Mouse (Mus musculus): Measurements from ENCODE around the gene Cnih3. TPM values are rescaled to one million over a fixed set of nuclear protein-coding genes. Genes with fewer than 3 reads are reported as not detected.

The Cnih3 gene
- total RNA-seq, 1 experiment, result 0.22 TPM

GRCm38 (mm10) chr1:181313046-181313415, 39.4 kb upstream of the Cnih3 start:
- Histone ChIP-seq H3K27ac (ENCODE audit: insufficient read depth, low read depth, low read length, poor library complexity, severe bottlenecking) (no peak overlapping the region), H3K4me1 (ENCODE audit: control insufficient read depth in 2 of 2, insufficient read depth in 2 of 2, low read length in 2 of 2, poor library complexity in 1 of 2) (no peaks in the 10 kb centered on the region), H3K9ac (ENCODE audit: insufficient read depth, low read depth, low read length, poor library complexity, severe bottlenecking) (no peak overlapping the region), H3K36me3 (ENCODE audit: control insufficient read depth, insufficient read depth, low read length, poor library complexity, severe bottlenecking) (no peaks in the 10 kb centered on the region), H3K4me3 (ENCODE audit: insufficient read depth in 1 of 2, low read depth in 1 of 2, low read length in 2 of 2, poor library complexity in 1 of 2, severe bottlenecking in 1 of 2) (no peak overlapping the region), H3K9me3 (ENCODE audit: control insufficient read depth, insufficient read depth, low read depth, low read length) (no peaks in the 10 kb centered on the region)
- TF ChIP-seq HCFC1 (IDR thresholded peaks at IDR 0.05; ENCODE audit: borderline replicate concordance, insufficient read depth, low read length), result no peak
- TF ChIP-seq ZC3H11A (IDR thresholded peaks at IDR 0.05; ENCODE audit: borderline replicate concordance, low read depth, low read length), result no peak
- no peak for TF ChIP-seq MAFK (IDR thresholded peaks at IDR 0.05; ENCODE audit: insufficient read depth, low read depth, low read length)
- TF ChIP-seq CHD2 (IDR thresholded peaks at IDR 0.05; ENCODE audit: low read depth, low read length), result no peak
- TF ChIP-seq ZNF384 (IDR thresholded peaks at IDR 0.05; ENCODE audit: low read depth, low read length), result no peak
- no peak for DNase-seq (ENCODE audit: low read depth, low spot score)
- in situ Hi-C loops (cut with MboI; ENCODE audit: low sequenced_read_pairs in 2 of 2, unreplicated experiment in 2 of 2), result no loop called here

GRCm38 (mm10) chr1:181314301-181314700, 38.1 kb upstream of the Cnih3 start:
- no peak overlapping the region for H3K9ac ChIP-seq (ENCODE audit: insufficient read depth, low read depth, low read length, poor library complexity, severe bottlenecking)
- no peaks in the 10 kb centered on the region for H3K4me1 ChIP-seq (ENCODE audit: control insufficient read depth in 2 of 2, insufficient read depth in 2 of 2, low read length in 2 of 2, poor library complexity in 1 of 2)
- no peak overlapping the region for H3K4me3 ChIP-seq (ENCODE audit: insufficient read depth in 1 of 2, low read depth in 1 of 2, low read length in 2 of 2, poor library complexity in 1 of 2, severe bottlenecking in 1 of 2)
- TF ChIP-seq ZC3H11A (IDR thresholded peaks at IDR 0.05; ENCODE audit: borderline replicate concordance, low read depth, low read length) (no peak), CHD2 (IDR thresholded peaks at IDR 0.05; ENCODE audit: low read depth, low read length) (no peak), ZNF384 (IDR thresholded peaks at IDR 0.05; ENCODE audit: low read depth, low read length) (no peak), HCFC1 (IDR thresholded peaks at IDR 0.05; ENCODE audit: borderline replicate concordance, insufficient read depth, low read length) (no peak), MAFK (IDR thresholded peaks at IDR 0.05; ENCODE audit: insufficient read depth, low read depth, low read length) (no peak)
- no peak for DNase-seq (ENCODE audit: low read depth, low spot score)
- in situ Hi-C loops (cut with MboI; ENCODE audit: low sequenced_read_pairs in 2 of 2, unreplicated experiment in 2 of 2), result no loop called here
- H3K9me3 ChIP-seq (ENCODE audit: control insufficient read depth, insufficient read depth, low read depth, low read length), result no peaks in the 10 kb centered on the region
- H3K27ac ChIP-seq (ENCODE audit: insufficient read depth, low read depth, low read length, poor library complexity, severe bottlenecking), result no peak overlapping the region
- no peaks in the 10 kb centered on the region for H3K36me3 ChIP-seq (ENCODE audit: control insufficient read depth, insufficient read depth, low read length, poor library complexity, severe bottlenecking)

- no peak for DNase-seq (ENCODE audit: low read depth, low spot score)
- Histone ChIP-seq H3K4me1 (ENCODE audit: control insufficient read depth in 2 of 2, insufficient read depth in 2 of 2, low read length in 2 of 2, poor library complexity in 1 of 2) (no peaks in the 10 kb centered on the region), H3K27ac (ENCODE audit: insufficient read depth, low read depth, low read length, poor library complexity, severe bottlenecking) (no peak overlapping the region), H3K4me3 (ENCODE audit: insufficient read depth in 1 of 2, low read depth in 1 of 2, low read length in 2 of 2, poor library complexity in 1 of 2, severe bottlenecking in 1 of 2) (no peak overlapping the region), H3K36me3 (ENCODE audit: control insufficient read depth, insufficient read depth, low read length, poor library complexity, severe bottlenecking) (no peaks in the 10 kb centered on the region), H3K9ac (ENCODE audit: insufficient read depth, low read depth, low read length, poor library complexity, severe bottlenecking) (no peak overlapping the region), H3K9me3 (ENCODE audit: control insufficient read depth, insufficient read depth, low read depth, low read length) (no peaks in the 10 kb centered on the region)
- in situ Hi-C loops (cut with MboI; ENCODE audit: low sequenced_read_pairs in 2 of 2, unreplicated experiment in 2 of 2), result no loop called here
- TF ChIP-seq ZC3H11A (IDR thresholded peaks at IDR 0.05; ENCODE audit: borderline replicate concordance, low read depth, low read length), result no peak
These were observed 37.1 kb upstream of the Cnih3 start for GRCm38 (mm10) chr1:181315350-181315749.

- no peak overlapping the region for H3K4me3 ChIP-seq (ENCODE audit: insufficient read depth in 1 of 2, low read depth in 1 of 2, low read length in 2 of 2, poor library complexity in 1 of 2, severe bottlenecking in 1 of 2)
- H3K9me3 ChIP-seq (ENCODE audit: control insufficient read depth, insufficient read depth, low read depth, low read length), result no peaks in the 10 kb centered on the region
- DNase-seq (ENCODE audit: low read depth, low spot score), result no peak
- in situ Hi-C loops (cut with MboI; ENCODE audit: low sequenced_read_pairs in 2 of 2, unreplicated experiment in 2 of 2), result no loop called here
- H3K9ac ChIP-seq (ENCODE audit: insufficient read depth, low read depth, low read length, poor library complexity, severe bottlenecking), result no peak overlapping the region
- H3K4me1 ChIP-seq (ENCODE audit: control insufficient read depth in 2 of 2, insufficient read depth in 2 of 2, low read length in 2 of 2, poor library complexity in 1 of 2), result no peaks in the 10 kb centered on the region
- no peak for TF ChIP-seq MAFK (IDR thresholded peaks at IDR 0.05; ENCODE audit: insufficient read depth, low read depth, low read length)
- TF ChIP-seq ZNF384 (IDR thresholded peaks at IDR 0.05; ENCODE audit: low read depth, low read length), result no peak
- TF ChIP-seq HCFC1 (IDR thresholded peaks at IDR 0.05; ENCODE audit: borderline replicate concordance, insufficient read depth, low read length), result no peak
- TF ChIP-seq ZC3H11A (IDR thresholded peaks at IDR 0.05; ENCODE audit: borderline replicate concordance, low read depth, low read length), result no peak
- no peak for TF ChIP-seq CHD2 (IDR thresholded peaks at IDR 0.05; ENCODE audit: low read depth, low read length)
- no peaks in the 10 kb centered on the region for H3K36me3 ChIP-seq (ENCODE audit: control insufficient read depth, insufficient read depth, low read length, poor library complexity, severe bottlenecking)
- H3K27ac ChIP-seq (ENCODE audit: insufficient read depth, low read depth, low read length, poor library complexity, severe bottlenecking), result no peak overlapping the region
These were observed 35.9 kb upstream of the Cnih3 start for GRCm38 (mm10) chr1:181316571-181316970.

- Histone ChIP-seq H3K36me3 (ENCODE audit: control insufficient read depth, insufficient read depth, low read length, poor library complexity, severe bottlenecking) (no peaks in the 10 kb centered on the region), H3K9ac (ENCODE audit: insufficient read depth, low read depth, low read length, poor library complexity, severe bottlenecking) (no peak overlapping the region), H3K9me3 (ENCODE audit: control insufficient read depth, insufficient read depth, low read depth, low read length) (no peaks in the 10 kb centered on the region), H3K27ac (ENCODE audit: insufficient read depth, low read depth, low read length, poor library complexity, severe bottlenecking) (no peak overlapping the region), H3K4me1 (ENCODE audit: control insufficient read depth in 2 of 2, insufficient read depth in 2 of 2, low read length in 2 of 2, poor library complexity in 1 of 2) (no peaks in the 10 kb centered on the region), H3K4me3 (ENCODE audit: insufficient read depth in 1 of 2, low read depth in 1 of 2, low read length in 2 of 2, poor library complexity in 1 of 2, severe bottlenecking in 1 of 2) (no peak overlapping the region)
- TF ChIP-seq CHD2 (IDR thresholded peaks at IDR 0.05; ENCODE audit: low read depth, low read length) (no peak), HCFC1 (IDR thresholded peaks at IDR 0.05; ENCODE audit: borderline replicate concordance, insufficient read depth, low read length) (no peak), ZNF384 (IDR thresholded peaks at IDR 0.05; ENCODE audit: low read depth, low read length) (no peak), MAFK (IDR thresholded peaks at IDR 0.05; ENCODE audit: insufficient read depth, low read depth, low read length) (no peak), ZC3H11A (IDR thresholded peaks at IDR 0.05; ENCODE audit: borderline replicate concordance, low read depth, low read length) (no peak)
- DNase-seq (ENCODE audit: low read depth, low spot score), result no peak
- in situ Hi-C loops (cut with MboI; ENCODE audit: low sequenced_read_pairs in 2 of 2, unreplicated experiment in 2 of 2), result no loop called here
These were observed 33.0 kb upstream of the Cnih3 start for GRCm38 (mm10) chr1:181319466-181319865.

Data from ES-E14 (cell line).